In the genomic region with DNA sequence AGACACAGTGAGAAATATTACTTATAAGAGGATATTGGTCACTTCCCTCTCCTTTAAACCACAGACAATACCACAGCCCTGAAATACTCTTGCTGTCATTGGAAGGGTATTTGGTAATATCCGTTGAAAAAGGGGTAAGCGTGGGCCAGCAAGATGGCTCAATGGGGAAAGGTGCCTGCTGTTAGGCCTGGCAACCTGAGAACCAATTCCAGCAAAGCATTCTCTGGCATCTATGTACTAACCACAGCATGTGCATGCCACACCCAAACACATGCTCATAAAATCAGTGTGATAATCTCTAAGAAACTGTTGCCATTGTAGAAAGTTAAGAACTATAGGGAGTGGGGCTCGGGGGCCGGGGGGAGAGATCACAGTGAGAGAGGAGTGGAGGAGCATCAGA, we compare ENCODE assay signal across 24 mouse cellular contexts. TPM values are rescaled to one million over a fixed set of nuclear protein-coding genes. Genes with fewer than 3 reads are reported as not detected.
DNase-seq lines count a peak whose midpoint lies in the region; ATAC-seq and TF ChIP-seq lines count a peak whose summit lies in the region.
"Had no signal": no experiment of that assay in that cellular context is flagged by ENCODE, and none has a peak within 500 bp of the region (broad histone marks: within the 10 kb centered on the region; RNA-seq: fewer than 3 reads in every experiment).

No protein-coding gene starts in this region.

- no peak for TF ChIP-seq POLR2A in testis, adult 2 months (IDR thresholded peaks at IDR 0.05; ENCODE audit: control insufficient read depth, low read depth, low read length)

- intact Hi-C loops in left cerebral cortex, postnatal 25 days (cut with DNase I) = no loop called here

- H3K4me1 ChIP-seq in testis, adult 2 months (ENCODE audit: control insufficient read depth, insufficient read depth, low read length) = peaks cover 2% of the 10 kb centered on the region
- H3K4me1 ChIP-seq: hindbrain, embryonic 12.5 days; neural tube, embryonic 12.5 days had no signal

- no peak overlapping the region for H3K27ac ChIP-seq in testis, adult 2 months (ENCODE audit: control insufficient read depth, insufficient read depth, low read depth, low read length)
- H3K27ac ChIP-seq: embryonic facial prominence, embryonic 15.5 days; forebrain, embryonic 10.5 days; hindbrain, embryonic 12.5 days; left cerebral cortex, adult 2 months; limb, embryonic 10.5 days; neural tube, embryonic 12.5 days had no signal

- no peak for DNase-seq in testis, postnatal 10 days (ENCODE audit: low spot score)
- DNase-seq in urinary bladder, adult 18-20 months (ENCODE audit: low spot score in 2 of 2) = no peak
- DNase-seq in left cerebral cortex, postnatal 25 days (ENCODE audit: low spot score in 2 of 2) = no peak
- no peak for DNase-seq in right cerebral cortex, postnatal 25 days
- DNase-seq: adrenal gland, postnatal 10 days; cerebellum, adult 11 months; cerebellum, postnatal 14 days; heart, postnatal 10 days; kidney, adult 8-10 months; kidney, postnatal 14 days; lung, adult 18-20 months; lung, postnatal 36 days; spleen, adult 18-20 months; thymus, adult 2 months had no signal

- ATAC-seq in hematopoietic stem cell, adult 5-6 weeks (replicated peaks in 1 of 2; ENCODE audit: insufficient read depth in 1 of 2, low FRiP score in 2 of 2, low TSS enrichment in 1 of 2, low read depth in 1 of 2, poor library complexity in 2 of 2, severe bottlenecking in 2 of 2) = peak; percentile 24 to 56; a peak in 2 of 4 replicates
- ATAC-seq in megakaryocyte, adult 5-6 weeks (ENCODE audit: poor library complexity, severe bottlenecking) = peak; percentile 67
- ATAC-seq: activated CD4-positive, CD25-positive, alpha-beta regulatory T cell, adult 4 months had no signal

- peak overlapping the region; percentile 92 for H3K4me3 ChIP-seq in testis, adult 2 months (ENCODE audit: control insufficient read depth, low read depth, low read length)
- H3K4me3 ChIP-seq: embryonic facial prominence, embryonic 15.5 days; forebrain, embryonic 10.5 days; hindbrain, embryonic 12.5 days; left cerebral cortex, adult 2 months; limb, embryonic 10.5 days; neural tube, embryonic 12.5 days had no signal

- no peak for TF ChIP-seq CTCF in testis, adult 2 months (IDR thresholded peaks at IDR 0.05; ENCODE audit: control insufficient read depth, insufficient read depth, insufficient replicate concordance, low read depth, low read length)

- no peaks in the 10 kb centered on the region for H3K27me3 ChIP-seq in testis, adult 2 months (ENCODE audit: control insufficient read depth, insufficient read depth, low read length)
- H3K27me3 ChIP-seq: embryonic facial prominence, embryonic 15.5 days; hindbrain, embryonic 12.5 days; neural tube, embryonic 12.5 days had no signal

- no peaks in the 10 kb centered on the region for H3K36me3 ChIP-seq in testis, adult 2 months (ENCODE audit: control insufficient read depth, insufficient read depth, low read length)
- H3K36me3 ChIP-seq: embryonic facial prominence, embryonic 15.5 days; forebrain, embryonic 10.5 days; hindbrain, embryonic 12.5 days; limb, embryonic 10.5 days; neural tube, embryonic 12.5 days had no signal

RNA-seq across cellular contexts. Expression of a gene that starts 2.1 kb away (rescaled TPM):
- polyA plus RNA-seq in testis, adult 2 months (2012; rRNA removed) = 238 and 296 TPM in 2 replicates
- 20.3 and 41.7 TPM in 2 replicates for total RNA-seq in hematopoietic stem cell, adult 5-6 weeks (2017)
- total RNA-seq in megakaryocyte, adult 5-6 weeks (2015) = 83.7 and 84.1 TPM in 2 replicates
- 87.0 and 93.8 TPM in 2 replicates for total RNA-seq in megakaryocyte, adult 5-6 weeks (2017)
- 10 to 100 TPM; 22.4 to 27.0 TPM for total RNA-seq in left cerebral cortex, postnatal 25 days (2021)

RNA-seq across cellular contexts. Expression of a gene that starts 55.1 kb away (rescaled TPM):
- 53.8 and 61.8 TPM in 2 replicates for polyA plus RNA-seq in testis, adult 2 months (2012; rRNA removed)
- 18.2 and 23.4 TPM in 2 replicates for total RNA-seq in hematopoietic stem cell, adult 5-6 weeks (2017)
- total RNA-seq in megakaryocyte, adult 5-6 weeks (2015) = 33.1 and 40.9 TPM in 2 replicates
- 17.1 and 32.8 TPM in 2 replicates for total RNA-seq in megakaryocyte, adult 5-6 weeks (2017)
- 10 to 100 TPM; 27.1 to 28.1 TPM for total RNA-seq in left cerebral cortex, postnatal 25 days (2021)
